Mouse (Mus musculus): ENCODE measurements around the gene Nbeal2. TPM values are rescaled to one million over a fixed set of nuclear protein-coding genes. Genes with fewer than 3 reads are reported as not detected.
A peak's percentile ranks its signal among the peaks of the same experiment; 100 is the strongest.

Gene Nbeal2
- total RNA-seq, 2 experiments from 2014 or later = 8.4 to 12.9 TPM

- DNase-seq (ENCODE audit: extremely low spot score in 1 of 2, low spot score in 1 of 2) = no peak
Observed at GRCm38 (mm10) chr9:110652963-110653654, 852 bp downstream of the Nbeal2 start.

DNA sequence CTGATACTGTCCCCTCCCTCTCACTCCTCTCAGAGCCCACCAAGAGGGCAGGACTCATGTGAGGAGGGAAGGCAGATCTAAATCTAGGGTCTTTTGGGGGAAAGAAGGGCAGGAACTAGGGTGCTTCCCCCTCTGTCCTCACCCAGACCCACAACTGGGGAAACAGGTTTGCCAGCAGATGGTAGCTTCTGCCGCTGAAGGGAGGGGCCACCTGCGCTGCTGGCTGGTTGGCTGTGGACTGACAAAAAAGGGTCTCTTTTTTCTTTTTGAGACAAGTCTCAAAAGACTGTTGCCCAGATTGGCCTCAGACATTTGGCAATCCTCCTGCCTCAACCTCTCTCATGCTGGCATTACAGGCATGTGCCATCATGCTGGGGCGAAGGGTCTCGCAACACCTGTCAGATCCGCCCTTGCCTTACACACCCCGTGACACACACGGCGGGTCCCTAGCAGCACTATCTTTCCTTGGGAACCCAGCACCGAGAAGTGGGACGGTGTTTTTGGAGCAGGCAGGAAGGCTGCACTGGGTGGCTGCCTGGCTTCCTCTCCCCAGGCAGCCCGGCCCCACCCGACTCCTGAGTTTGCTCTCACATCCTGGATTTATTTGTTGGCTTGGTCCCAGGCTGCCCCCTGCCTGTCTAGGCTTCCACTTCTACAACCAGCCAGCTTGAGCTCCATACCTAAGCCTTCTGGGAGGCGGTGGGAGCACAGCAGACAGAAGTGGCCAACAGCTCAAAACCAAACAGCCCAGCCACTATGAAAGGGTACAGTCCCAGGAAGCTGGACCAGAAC, 1.8 kb downstream of the Nbeal2 start:
- DNase-seq (ENCODE audit: extremely low spot score in 1 of 2, low spot score in 1 of 2) = no peak

- DNase-seq (ENCODE audit: extremely low spot score in 1 of 2, low spot score in 1 of 2) = no peak
Observed at GRCm38 (mm10) chr9:110649775-110650174, 4.2 kb downstream of the Nbeal2 start.

GRCm38 (mm10) chr9:110645219-110645618, 8.7 kb downstream of the Nbeal2 start:
- DNase-seq (ENCODE audit: extremely low spot score in 1 of 2, low spot score in 1 of 2) = no peak

DNA sequence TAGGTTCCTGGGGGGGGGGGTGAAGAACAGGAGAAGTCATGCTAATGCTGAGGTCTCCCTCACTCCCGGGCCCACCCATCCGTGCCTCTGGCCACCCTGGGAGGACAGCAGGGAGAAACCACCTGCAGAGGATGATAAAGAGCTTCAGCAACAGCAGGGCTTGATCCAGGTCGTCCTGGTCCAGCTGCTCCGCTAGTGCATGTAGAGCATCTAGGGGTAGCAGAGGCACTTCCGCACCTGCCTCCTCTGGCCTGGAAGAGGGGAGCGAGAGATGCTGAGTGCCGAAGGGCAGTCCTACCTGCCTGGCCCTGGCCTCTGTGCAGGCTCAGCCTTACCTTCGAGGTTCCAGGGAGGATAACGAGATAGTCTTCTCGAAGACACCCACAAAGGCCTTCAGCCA, 9.7 kb downstream of the Nbeal2 start:
- no peak for DNase-seq (ENCODE audit: extremely low spot score in 1 of 2, low spot score in 1 of 2)

DNA sequence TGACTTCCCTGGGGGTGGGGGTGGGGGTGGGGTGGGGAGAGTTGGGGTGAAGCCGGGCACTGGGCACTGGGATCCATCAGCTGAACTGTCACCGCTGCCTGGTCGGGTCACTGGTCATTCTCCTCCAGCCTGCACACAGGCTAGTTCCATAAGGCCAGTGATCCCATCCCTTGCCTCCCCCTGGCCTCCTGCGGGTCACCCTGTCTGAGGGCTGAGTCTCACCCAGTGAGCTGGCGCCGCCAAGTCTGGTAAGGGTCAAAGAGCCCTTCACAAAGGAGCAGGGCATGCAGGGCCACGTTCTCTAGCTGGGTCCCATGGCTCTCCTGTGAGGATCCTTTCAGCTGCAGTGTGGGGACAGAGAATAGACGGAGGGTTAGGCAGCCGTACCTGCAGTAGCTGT, 10.2 kb downstream of the Nbeal2 start:
- DNase-seq (ENCODE audit: extremely low spot score in 1 of 2, low spot score in 1 of 2) = no peak

DNA sequence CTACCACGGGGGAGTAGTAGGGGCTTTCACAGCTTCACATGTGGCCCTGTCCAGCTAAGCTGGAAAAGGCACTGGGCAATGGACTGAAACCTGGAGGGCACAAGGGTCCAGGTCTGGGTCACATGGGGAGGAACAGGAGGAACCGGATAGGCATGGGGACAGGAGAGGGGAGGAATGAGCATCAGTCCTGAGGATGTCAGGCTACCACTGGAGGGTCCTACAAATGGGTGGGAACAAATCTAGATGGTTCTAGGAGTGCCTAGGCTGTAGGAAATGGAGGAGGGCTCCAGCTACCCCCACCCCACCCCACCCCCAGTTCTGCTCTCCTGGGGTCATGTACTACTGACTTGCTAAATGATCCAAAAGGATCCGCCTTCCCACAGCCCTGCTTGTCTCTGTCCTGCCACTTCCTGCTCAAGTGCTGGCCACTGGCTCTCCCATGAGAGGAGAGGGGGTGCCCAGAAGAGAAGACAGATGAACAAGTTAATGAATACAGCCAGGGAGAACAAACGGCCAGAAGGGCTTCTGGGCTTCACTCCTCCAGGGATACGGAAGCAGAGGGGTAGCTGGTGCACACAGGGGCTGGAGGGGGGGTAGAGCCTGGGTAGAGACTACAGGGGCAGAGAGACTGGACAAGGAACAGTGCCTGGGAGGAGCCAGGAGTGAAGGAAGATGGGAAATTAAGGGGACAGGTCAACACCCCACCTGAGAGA, 11.0 kb downstream of the Nbeal2 start:
- no peak for DNase-seq (ENCODE audit: extremely low spot score in 1 of 2, low spot score in 1 of 2)

DNA sequence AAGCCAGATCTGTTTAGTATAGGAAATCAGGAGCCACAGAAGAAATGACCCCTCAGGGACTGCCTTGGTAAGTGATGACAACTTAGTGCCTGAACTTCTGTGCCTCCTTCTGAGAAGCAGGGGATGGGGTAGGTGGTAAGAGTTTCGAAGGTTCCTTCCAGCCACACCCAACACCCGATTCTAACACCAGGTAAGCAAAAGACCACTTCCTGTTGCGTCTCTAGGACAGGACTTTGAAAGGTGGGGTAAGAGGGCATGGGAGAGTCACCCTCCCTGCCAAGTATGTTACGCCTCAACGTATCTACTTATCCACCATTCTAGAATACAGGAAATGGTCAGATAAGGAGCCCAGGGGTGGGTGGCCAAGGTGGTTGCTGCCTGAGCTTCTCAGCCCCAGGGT, 13.0 kb downstream of the Nbeal2 start:
- no peak for DNase-seq (ENCODE audit: extremely low spot score in 1 of 2, low spot score in 1 of 2)

DNA sequence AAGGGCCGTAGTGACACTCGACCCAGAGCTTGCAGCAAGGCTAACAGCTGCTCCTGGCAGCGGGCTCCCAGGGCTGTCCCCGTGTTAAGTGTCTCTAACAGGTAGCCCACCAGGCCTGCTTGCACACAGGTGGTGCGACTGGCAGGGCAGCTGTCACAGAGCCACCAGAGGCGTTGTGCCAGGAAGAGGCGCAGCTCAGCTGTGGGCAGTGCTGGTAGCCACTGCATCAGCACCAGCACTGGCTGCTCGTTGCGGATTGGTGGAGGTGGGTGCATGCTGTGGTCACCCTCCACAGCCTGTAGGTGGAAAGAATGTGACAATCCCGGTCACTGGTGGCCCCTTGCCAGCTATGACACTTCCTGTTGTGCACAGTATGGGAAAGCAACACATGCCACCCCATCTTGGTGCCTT, 15.3 kb downstream of the Nbeal2 start:
- DNase-seq (ENCODE audit: extremely low spot score in 1 of 2, low spot score in 1 of 2) = no peak

- peak; percentile 88 to 99 for DNase-seq (ENCODE audit: extremely low spot score in 1 of 2, low spot score in 1 of 2)
Observed at GRCm38 (mm10) chr9:110635225-110635624, 18.7 kb downstream of the Nbeal2 start.

DNA sequence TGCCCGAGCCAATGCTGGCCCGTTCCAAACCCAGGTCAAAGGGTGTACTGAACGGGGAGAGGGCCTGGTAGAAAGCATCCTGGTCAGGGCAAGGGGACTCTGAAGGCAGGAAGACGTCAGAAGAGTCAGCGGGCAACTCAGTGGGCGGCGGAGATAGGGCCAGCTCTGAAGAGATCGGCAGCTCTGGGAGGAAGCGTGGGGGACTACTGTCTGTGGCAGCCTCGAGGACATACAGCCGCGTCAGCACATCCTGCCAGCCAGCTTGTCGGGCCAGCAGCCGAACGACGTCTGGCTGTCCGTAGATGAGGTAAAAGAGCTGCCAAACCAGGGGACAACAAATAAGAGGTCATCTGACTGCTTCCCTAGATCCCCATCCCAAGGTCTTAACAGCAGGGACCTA, 20.1 kb downstream of the Nbeal2 start:
- no peak for DNase-seq (ENCODE audit: extremely low spot score in 1 of 2, low spot score in 1 of 2)

GRCm38 (mm10) chr9:110632671-110633070, 21.3 kb downstream of the Nbeal2 start:
- DNase-seq (ENCODE audit: extremely low spot score in 1 of 2, low spot score in 1 of 2) = no peak

DNA sequence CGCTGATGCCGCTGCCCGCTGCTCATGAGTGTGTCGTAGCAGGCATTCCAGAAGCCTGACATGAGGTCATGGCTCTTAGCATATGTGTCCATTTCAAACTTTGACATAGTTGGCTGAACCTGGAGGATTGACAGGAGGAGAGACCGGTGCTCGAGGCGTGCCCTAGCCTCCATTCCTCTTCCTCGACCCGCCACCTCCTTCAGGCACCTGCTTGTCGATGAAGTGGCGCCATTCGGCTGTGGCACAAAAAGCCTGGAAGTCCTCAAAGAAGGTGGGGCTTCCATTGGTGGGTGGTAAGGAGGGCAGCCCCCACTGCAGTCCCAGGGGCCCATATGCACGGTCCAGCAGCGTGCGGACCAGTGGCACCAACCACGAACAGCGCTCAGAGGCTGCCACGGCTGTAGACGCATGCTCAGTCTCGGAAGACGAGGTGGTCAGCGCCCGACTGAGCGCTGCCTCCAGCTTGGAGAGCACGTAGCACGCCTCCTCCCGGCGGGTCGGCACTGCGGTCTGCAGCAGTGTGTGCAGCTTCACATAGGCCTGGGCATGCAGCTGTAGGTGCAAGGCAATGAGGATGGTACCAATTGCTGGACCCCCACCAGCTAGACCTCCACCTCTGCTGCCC, 22.2 kb downstream of the Nbeal2 start:
- DNase-seq (ENCODE audit: extremely low spot score in 1 of 2, low spot score in 1 of 2) = no peak

DNA sequence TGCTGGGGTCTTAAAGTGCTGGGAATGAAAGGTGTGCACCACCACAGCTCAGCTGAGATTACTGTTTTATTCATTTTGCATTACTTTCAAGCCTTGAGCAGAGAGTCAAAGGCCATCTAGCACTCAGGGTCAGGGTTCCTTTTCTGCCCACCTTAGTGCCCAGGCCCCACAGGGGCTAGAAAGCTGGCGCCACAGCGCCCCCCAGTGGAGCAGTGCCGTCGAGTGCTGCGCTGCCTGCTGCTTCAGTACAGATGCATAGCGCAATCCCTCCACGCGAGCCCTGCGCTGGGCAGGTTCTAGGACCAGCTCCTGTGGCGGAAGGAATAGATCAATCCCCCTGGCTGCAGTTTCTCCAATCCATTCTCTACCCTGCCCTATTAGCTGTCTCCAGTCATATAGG, 22.8 kb downstream of the Nbeal2 start:
- DNase-seq (ENCODE audit: extremely low spot score in 1 of 2, low spot score in 1 of 2) = peak in 1 of 2 experiments; percentile 67

- no peak for DNase-seq (ENCODE audit: extremely low spot score in 1 of 2, low spot score in 1 of 2)
Observed at GRCm38 (mm10) chr9:110630171-110630570, 23.8 kb downstream of the Nbeal2 start.

GRCm38 (mm10) chr9:110625350-110625908, 28.5 kb downstream of the Nbeal2 start:
- no peak for DNase-seq (ENCODE audit: extremely low spot score in 1 of 2, low spot score in 1 of 2)

DNA sequence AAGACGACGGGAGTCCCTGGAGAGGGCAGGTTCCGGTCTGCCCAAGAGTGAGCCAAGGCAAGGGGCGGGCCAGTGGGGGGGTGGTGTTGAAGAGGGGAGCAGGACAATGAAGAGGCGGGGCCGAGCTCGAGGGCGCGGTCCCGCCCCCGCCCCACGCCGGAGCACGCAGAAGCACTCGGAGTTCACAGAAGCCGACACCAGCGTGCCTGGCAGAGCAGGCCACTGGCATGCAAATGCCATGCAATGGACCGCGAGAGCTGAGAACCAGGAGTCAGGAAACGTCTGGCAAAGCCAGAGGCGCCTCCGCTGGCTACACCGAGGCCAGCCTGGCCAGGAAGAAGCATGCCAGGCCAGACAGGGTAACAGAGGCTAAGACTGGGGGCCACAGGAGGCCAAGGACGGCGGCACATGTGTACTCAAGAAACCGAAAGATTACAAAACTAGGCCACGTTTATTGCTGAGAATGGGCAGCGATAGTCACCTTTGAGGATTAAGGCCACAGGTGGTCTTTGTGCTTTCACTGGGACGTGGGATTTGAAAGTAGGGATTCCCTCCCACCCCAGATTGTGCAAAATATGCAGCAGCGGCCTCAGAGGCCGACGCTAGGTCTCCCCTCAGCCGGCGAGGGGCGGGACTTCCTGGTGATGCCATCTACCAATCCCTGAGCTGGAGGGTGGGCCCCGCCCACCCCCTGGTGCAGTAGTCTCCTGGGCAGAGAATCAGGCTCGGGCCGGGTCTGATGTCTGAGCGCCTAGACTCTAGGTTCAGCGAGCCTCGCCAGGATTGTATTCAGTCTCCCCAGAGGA, 29.4 kb downstream of the Nbeal2 start, which contains the start of gene Nradd:
TSS of gene Nradd (minus strand) at position 92 of the 806 bp plus-strand sequence.
- DNase-seq (ENCODE audit: extremely low spot score in 1 of 2, low spot score in 1 of 2) = peak; percentile 69 to 73

- DNase-seq (ENCODE audit: extremely low spot score in 1 of 2, low spot score in 1 of 2) = no peak
Observed at GRCm38 (mm10) chr9:110623416-110624195, 30.4 kb downstream of the Nbeal2 start.

Measured in layer of hippocampus, postnatal 25 days (tissue).